Mouse (Mus musculus) erythroblast, embryonic 14.5 days (primary cell): ENCODE data around the gene Chrm3.

Source experiments
- GATA1 ChIP-seq: IDR thresholded peaks from 2 replicates; pipeline ENCODE4 v1.6.1; 2012; ENCODE audit warnings: low read length, inconsistent platforms, mixed read lengths
- TAL1 ChIP-seq: IDR thresholded peaks from 3 replicates; pipeline ENCODE4 v1.6.1; 2012; ENCODE audit warnings: low read length, inconsistent platforms, mixed read lengths

DNA sequence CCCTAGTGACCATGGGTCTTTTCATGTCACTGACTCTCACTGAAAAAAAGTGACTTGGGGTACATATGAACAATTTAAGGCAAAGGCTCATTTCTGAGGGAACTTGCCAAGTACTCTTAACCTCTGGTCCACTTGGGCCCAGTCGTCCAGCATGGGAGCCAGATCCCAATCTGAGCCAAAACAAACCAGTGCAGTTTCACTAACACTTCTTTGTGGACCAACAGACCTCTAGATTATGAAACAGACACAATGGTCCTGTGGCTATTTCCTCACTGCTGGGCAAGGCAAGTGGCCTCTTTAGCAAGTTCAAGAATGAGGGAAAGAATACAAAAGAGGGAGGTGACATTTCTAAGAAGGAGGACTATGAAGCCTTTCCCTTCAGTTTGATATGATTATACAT lies 420.5 kb downstream of the Chrm3 start:
- TF ChIP-seq TAL1 (no peak), GATA1 (no peak)
